Mouse (Mus musculus): ENCODE data around the gene Plau.

Gene Plau

GRCm38 (mm10) chr14:20836171-20836904 lies at the start of gene Plau:
TSS of gene Plau (plus strand) at chr14:20836660.
- peak in 1 of 2 experiments; percentile 28 for DNase-seq (ENCODE audit: low spot score in 2 of 2)

- DNase-seq (ENCODE audit: low spot score in 2 of 2): no peak
These were observed 48.3 kb upstream of the Plau start for GRCm38 (mm10) chr14:20788151-20788550.

- DNase-seq (ENCODE audit: low spot score in 2 of 2): no peak
These were observed 46.9 kb upstream of the Plau start for GRCm38 (mm10) chr14:20789593-20789992.

GRCm38 (mm10) chr14:20790445-20790844 lies 46.0 kb upstream of the Plau start:
- DNase-seq (ENCODE audit: low spot score in 2 of 2): no peak

- no peak for DNase-seq (ENCODE audit: low spot score in 2 of 2)
These were observed 45.5 kb upstream of the Plau start for GRCm38 (mm10) chr14:20790996-20791395.

GRCm38 (mm10) chr14:20791511-20792242 lies 44.8 kb upstream of the Plau start:
- DNase-seq (ENCODE audit: low spot score in 2 of 2): no peak

- DNase-seq (ENCODE audit: low spot score in 2 of 2): no peak
These were observed 44.1 kb upstream of the Plau start for GRCm38 (mm10) chr14:20792243-20792921.

- no peak for DNase-seq (ENCODE audit: low spot score in 2 of 2)
These were observed 43.3 kb upstream of the Plau start for GRCm38 (mm10) chr14:20792922-20793757.

GRCm38 (mm10) chr14:20793758-20794531 lies 42.5 kb upstream of the Plau start, which contains the start of gene Camk2g:
TSS of gene Camk2g (minus strand) at chr14:20794088.
- DNase-seq (ENCODE audit: low spot score in 2 of 2): no peak

GRCm38 (mm10) chr14:20794589-20794988 lies 41.9 kb upstream of the Plau start:
- DNase-seq (ENCODE audit: low spot score in 2 of 2): no peak

GRCm38 (mm10) chr14:20795423-20796152 lies 40.9 kb upstream of the Plau start:
- no peak for DNase-seq (ENCODE audit: low spot score in 2 of 2)

- no peak for DNase-seq (ENCODE audit: low spot score in 2 of 2)
These were observed 40.3 kb upstream of the Plau start for GRCm38 (mm10) chr14:20796170-20796569.

GRCm38 (mm10) chr14:20796643-20797042 lies 39.8 kb upstream of the Plau start:
- no peak for DNase-seq (ENCODE audit: low spot score in 2 of 2)

- no peak for DNase-seq (ENCODE audit: low spot score in 2 of 2)
These were observed 38.2 kb upstream of the Plau start for GRCm38 (mm10) chr14:20798300-20798699.

- peak in 1 of 2 experiments; percentile 89 for DNase-seq (ENCODE audit: low spot score in 2 of 2)
These were observed 37.7 kb upstream of the Plau start for GRCm38 (mm10) chr14:20798761-20799160.

GRCm38 (mm10) chr14:20802926-20803605 lies 33.4 kb upstream of the Plau start:
- no peak for DNase-seq (ENCODE audit: low spot score in 2 of 2)

GRCm38 (mm10) chr14:20803606-20803938 lies 32.9 kb upstream of the Plau start:
- peak in 1 of 2 experiments; percentile 72 for DNase-seq (ENCODE audit: low spot score in 2 of 2)

- no peak for DNase-seq (ENCODE audit: low spot score in 2 of 2)
These were observed 32.0 kb upstream of the Plau start for GRCm38 (mm10) chr14:20804481-20804880.

GRCm38 (mm10) chr14:20804964-20805672 lies 31.3 kb upstream of the Plau start:
- peak in 1 of 2 experiments; percentile 71 for DNase-seq (ENCODE audit: low spot score in 2 of 2)

Measured in left cerebral cortex, adult 9 months (tissue).